ENCODE assay signal across 22 mouse cellular contexts in the genomic region with DNA sequence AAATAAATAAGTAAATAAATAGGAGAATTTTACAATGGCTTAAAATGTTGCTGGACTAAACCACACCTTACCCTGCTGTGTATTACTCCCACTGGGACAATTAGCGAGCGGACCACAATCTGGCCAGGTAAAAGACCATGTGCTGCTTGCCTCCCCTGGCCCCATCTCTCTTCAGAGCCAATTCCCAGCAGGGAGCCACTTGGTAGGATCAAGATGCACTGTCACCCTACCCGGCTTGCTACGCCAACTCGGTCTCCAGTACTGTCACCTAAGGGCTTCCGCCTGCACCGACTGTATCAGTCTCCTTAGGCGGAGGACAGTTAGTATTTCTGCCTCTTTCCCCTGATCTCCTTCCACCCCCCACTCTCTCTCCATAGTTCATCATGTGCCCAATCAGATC.
"Had no signal": no experiment of that assay in that cellular context is flagged by ENCODE, and none has a peak within 500 bp of the region (broad histone marks: within the 10 kb centered on the region; RNA-seq: fewer than 3 reads in every experiment).

No protein-coding gene starts in this region.

- H3K36me3 ChIP-seq: heart, embryonic 12.5 days; hindbrain, embryonic 10.5 days; hindbrain, embryonic 12.5 days; intestine, embryonic 15.5 days; limb, embryonic 10.5 days; limb, embryonic 12.5 days; liver, embryonic 13.5 days; liver, embryonic 15.5 days had no signal

- H3K9ac ChIP-seq: heart, embryonic 12.5 days; hindbrain, embryonic 12.5 days; hindbrain, embryonic 14.5 days; intestine, embryonic 15.5 days; limb, embryonic 12.5 days; liver, embryonic 13.5 days; liver, embryonic 15.5 days had no signal

- H3K27me3 ChIP-seq: heart, embryonic 12.5 days; hindbrain, embryonic 12.5 days; intestine, embryonic 15.5 days; limb, embryonic 12.5 days had no signal

- DNase-seq: gastrocnemius, adult 2 months; gastrocnemius, postnatal 10 days; gastrocnemius, postnatal 25 days; heart, postnatal 10 days; heart, postnatal 4 days; kidney, adult 18-20 months; kidney, adult 8-10 months; kidney, postnatal 10 days; kidney, postnatal 25 days; kidney, postnatal 4 days; liver; liver, embryonic 13.5 days had no signal

- H3K27ac ChIP-seq: gastrocnemius, adult 2 months; hindbrain, embryonic 10.5 days; hindbrain, embryonic 12.5 days; hindbrain, embryonic 14.5 days; intestine, embryonic 15.5 days; layer of hippocampus, adult 2 months; left cerebral cortex, adult 2 months; limb, embryonic 10.5 days; limb, embryonic 12.5 days; liver, embryonic 13.5 days; liver, embryonic 15.5 days had no signal

- H3K4me1 ChIP-seq: hindbrain, embryonic 12.5 days; intestine, embryonic 15.5 days had no signal

- H3K4me3 ChIP-seq: gastrocnemius, adult 2 months; heart, embryonic 12.5 days; hindbrain, embryonic 10.5 days; hindbrain, embryonic 12.5 days; intestine, embryonic 15.5 days; layer of hippocampus, adult 2 months; left cerebral cortex, adult 2 months; limb, embryonic 10.5 days; limb, embryonic 12.5 days; liver, embryonic 13.5 days; liver, embryonic 15.5 days had no signal
